Mouse (Mus musculus) heart, adult 2 months (tissue): ENCODE data around the gene Tnfrsf1a. TPM values are rescaled to one million over a fixed set of nuclear protein-coding genes. Genes with fewer than 3 reads are reported as not detected.

Experiments
- DNase-seq, 2 experiments: peaks; one replicate each; pipeline ENCODE4 v3.0.0; 2021
- H3K27ac ChIP-seq: fragments of 200-600 bp; 2 replicates; pipeline ENCODE4 v1.8.1; 2022
- H3K27me3 ChIP-seq: fragments of 200-500 bp; 2 replicates; pipeline ENCODE4 v1.6.1; 2012; ENCODE audit warnings: mild to moderate bottlenecking, low read length, inconsistent platforms, mixed read lengths; ENCODE audit not compliant: control insufficient read depth, insufficient read depth
- H3K36me3 ChIP-seq: fragments of 200-500 bp; 2 replicates; pipeline ENCODE4 v1.6.1; 2012; ENCODE audit warnings: low read length, inconsistent platforms; ENCODE audit not compliant: control insufficient read depth, insufficient read depth
- H3K4me1 ChIP-seq: fragments of 200-500 bp; 2 replicates; pipeline ENCODE4 v1.6.1; 2011; ENCODE audit warnings: low read length; ENCODE audit not compliant: control insufficient read depth, insufficient read depth
- H3K4me3 ChIP-seq: fragments of 200-600 bp; 2 replicates; pipeline ENCODE4 v1.8.1; 2022
- H3K79me2 ChIP-seq: fragments of 200-500 bp; replicated peaks from 2 replicates; pipeline ENCODE4 v1.6.1; 2012; ENCODE audit warnings: mild to moderate bottlenecking, inconsistent platforms, low read length, moderate library complexity, mixed read lengths; ENCODE audit not compliant: control insufficient read depth, insufficient read depth
- H3K9ac ChIP-seq: fragments of 200-500 bp; 2 replicates; pipeline ENCODE4 v1.6.1; 2012; ENCODE audit warnings: low read depth, mild to moderate bottlenecking, control low read depth, inconsistent platforms, low read length, mixed read lengths
- CTCF ChIP-seq: fragments of 200-600 bp; IDR thresholded peaks from 2 replicates; pipeline ENCODE4 v1.8.1; 2022; ENCODE audit warnings: antibody characterized with exemption, mild to moderate bottlenecking, moderate library complexity
- EP300 ChIP-seq: fragments of 200-500 bp; IDR thresholded peaks from 2 replicates; pipeline ENCODE4 v1.6.1; 2011; ENCODE audit warnings: low read depth, low read length, control low read depth; ENCODE audit not compliant: insufficient read depth
- POLR2A ChIP-seq: fragments of 200-500 bp; IDR thresholded peaks from 2 replicates; pipeline ENCODE4 v1.6.1; 2011; ENCODE audit warnings: mild to moderate bottlenecking, low read depth, low read length, control low read depth; ENCODE audit not compliant: insufficient read depth
- WGBS: fragments of 180-500 bp; shearing (Covaris S2); methylation state at CpG from one replicate; pipeline ENCODE4 v1.1.7; 2018; 5-methylcytosine and 5-hydroxymethylcytosine counted together
- intact Hi-C: fragments of 180-260 bp; cut with DNase I; formaldehyde crosslinking; loops from one replicate; pipeline ENCODE4 v1.15.1; 2025
- polyA plus RNA-seq: library from polyadenylated mRNA; depleted of rRNA; stranded (reverse); fragments of >200 nt; gene quantifications from 2 replicates; pipeline ENCODE4 v1.2.3, GENCODE M21; 2012
- total RNA-seq, 2 experiments: library from RNA; stranded (reverse); gene quantifications; 2 replicates each; pipeline ENCODE4 v1.2.3; 2021

The Tnfrsf1a gene
- total and polyA plus RNA-seq, 3 experiments, result 50.8 to 62.8 (median 57.1) TPM

- TF ChIP-seq EP300, result no peak
- intact Hi-C loops, result no loop called here
- no peak within 1 kb of the TSS for H3K27ac ChIP-seq
- peaks cover 11% of the 10 kb centered on the region for H3K27me3 ChIP-seq
- H3K36me3 ChIP-seq, result no peaks in the 10 kb centered on the region
- peak within 1 kb of the TSS; percentile 15; the same call in 1 of the 2 replicates for H3K4me3 ChIP-seq
- 10% methylated on average over 40 of the region's 40 CpGs for WGBS
- no peak for DNase-seq
- H3K79me2 ChIP-seq, result no peaks in the 10 kb centered on the region
- peaks cover 5% of the 10 kb centered on the region for H3K4me1 ChIP-seq
- H3K9ac ChIP-seq, result peak within 1 kb of the TSS; percentile 26; the same call in 1 of the 2 replicates
Observed at GRCm38 (mm10) chr6:125380372-125381360, 31.5 kb downstream of the Tnfrsf1a start, which contains the start of gene Plekhg6. Gene Plekhg6, minus strand, starts transcription at chr6:125380793.

GRCm38 (mm10) chr6:125382024-125382423 lies 32.9 kb downstream of the Tnfrsf1a start:
- DNase-seq, result no peak
- H3K27me3 ChIP-seq, result peaks cover 11% of the 10 kb centered on the region
- 65% methylated on average over 2 of the region's 2 CpGs for WGBS
- no peak for TF ChIP-seq POLR2A
- TF ChIP-seq EP300, result no peak
- TF ChIP-seq CTCF, result no peak
- peaks cover 5% of the 10 kb centered on the region for H3K4me1 ChIP-seq
- no peaks in the 10 kb centered on the region for H3K79me2 ChIP-seq
- no peak overlapping the region for H3K27ac ChIP-seq
- H3K9ac ChIP-seq, result no peak overlapping the region
- no peak overlapping the region for H3K4me3 ChIP-seq
- intact Hi-C loops, result no loop called here
- no peaks in the 10 kb centered on the region for H3K36me3 ChIP-seq

DNA sequence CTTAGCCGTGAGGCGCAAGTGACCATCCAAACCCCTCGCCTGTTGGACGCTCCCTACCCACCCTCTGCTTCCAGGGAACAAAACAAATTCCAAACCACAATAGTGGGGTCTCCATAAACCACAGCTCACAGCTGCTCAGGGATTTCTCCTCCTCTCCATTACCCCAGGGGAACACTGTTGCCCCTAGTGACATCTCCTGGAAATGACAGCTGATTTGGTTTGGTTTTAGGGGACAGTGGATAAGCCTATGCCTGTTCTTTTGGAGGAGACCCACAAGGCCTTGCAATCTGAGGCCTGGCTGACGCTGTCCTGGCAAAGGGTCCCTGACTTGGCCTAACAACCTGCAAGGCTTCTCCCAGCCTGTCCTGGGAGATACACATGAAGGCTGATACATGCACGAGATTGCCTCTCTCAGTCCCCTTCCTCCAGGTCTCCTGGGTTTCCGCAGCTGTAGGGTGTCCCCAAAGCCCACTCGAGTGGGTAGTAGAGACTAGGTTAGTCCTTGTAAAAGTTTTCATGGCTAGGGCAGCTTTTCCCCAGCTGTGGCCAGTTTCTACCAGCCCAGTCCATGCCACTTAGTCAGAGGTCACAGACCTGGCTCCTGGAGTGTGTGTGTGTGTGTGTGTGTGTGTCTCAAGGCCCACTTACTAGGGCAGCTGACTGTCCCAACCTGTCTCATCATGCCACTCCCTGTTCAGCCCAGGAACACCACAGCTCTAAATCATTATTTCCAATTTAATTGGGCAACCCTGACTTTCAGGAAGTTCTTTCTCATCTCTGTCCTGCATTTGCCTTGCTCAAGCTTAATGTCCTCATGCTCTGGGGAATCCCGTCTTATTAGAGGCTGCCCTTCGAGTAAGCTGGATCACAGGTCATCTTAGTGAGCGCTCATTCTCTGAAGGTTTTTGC lies 36.2 kb downstream of the Tnfrsf1a start:
- 69% methylated on average over 11 of the region's 11 CpGs for WGBS
- Histone ChIP-seq H3K27me3 (peaks cover 3% of the 10 kb centered on the region), H3K79me2 (no peaks in the 10 kb centered on the region), H3K27ac (no peak overlapping the region), H3K36me3 (no peaks in the 10 kb centered on the region), H3K4me1 (no peaks in the 10 kb centered on the region), H3K9ac (no peak overlapping the region), H3K4me3 (no peak overlapping the region)
- DNase-seq, result no peak
- intact Hi-C loops, result no loop called here
- TF ChIP-seq CTCF, result peak; percentile 75
- no peak for TF ChIP-seq EP300
- TF ChIP-seq POLR2A, result no peak

- Histone ChIP-seq H3K27ac (no peak overlapping the region), H3K4me1 (no peaks in the 10 kb centered on the region), H3K4me3 (no peak overlapping the region), H3K36me3 (no peaks in the 10 kb centered on the region), H3K79me2 (no peaks in the 10 kb centered on the region), H3K27me3 (no peaks in the 10 kb centered on the region), H3K9ac (no peak overlapping the region)
- DNase-seq, result no peak
- intact Hi-C loops, result no loop called here
- no peak for TF ChIP-seq CTCF
- TF ChIP-seq EP300, result no peak
- no peak for TF ChIP-seq POLR2A
- 79% methylated on average over 6 of the region's 6 CpGs for WGBS
Observed at GRCm38 (mm10) chr6:125386080-125386479, 36.9 kb downstream of the Tnfrsf1a start.

- no peak overlapping the region for H3K9ac ChIP-seq
- no peaks in the 10 kb centered on the region for H3K36me3 ChIP-seq
- no peak overlapping the region for H3K27ac ChIP-seq
- no peak overlapping the region for H3K4me3 ChIP-seq
- H3K4me1 ChIP-seq, result no peaks in the 10 kb centered on the region
- intact Hi-C loops, result no loop called here
- 87% methylated on average over 5 of the region's 5 CpGs for WGBS
- no peaks in the 10 kb centered on the region for H3K79me2 ChIP-seq
- no peak for DNase-seq
- no peaks in the 10 kb centered on the region for H3K27me3 ChIP-seq
- no peak for TF ChIP-seq POLR2A
- TF ChIP-seq EP300, result no peak
- no peak for TF ChIP-seq CTCF
Observed at GRCm38 (mm10) chr6:125389853-125390252, 40.7 kb downstream of the Tnfrsf1a start.
